Mouse (Mus musculus): Measurements from ENCODE around the gene Ccdc88c.
A peak's percentile ranks its signal among the peaks of the same experiment; 100 is the strongest.

Gene Ccdc88c

GRCm38 (mm10) chr12:100931653-100932052 lies 97.2 kb downstream of the Ccdc88c start:
- DNase-seq (ENCODE audit: low spot score in 2 of 2), result no peak

GRCm38 (mm10) chr12:100928286-100928685 lies 100.6 kb downstream of the Ccdc88c start:
- DNase-seq (ENCODE audit: low spot score in 2 of 2), result no peak

DNA sequence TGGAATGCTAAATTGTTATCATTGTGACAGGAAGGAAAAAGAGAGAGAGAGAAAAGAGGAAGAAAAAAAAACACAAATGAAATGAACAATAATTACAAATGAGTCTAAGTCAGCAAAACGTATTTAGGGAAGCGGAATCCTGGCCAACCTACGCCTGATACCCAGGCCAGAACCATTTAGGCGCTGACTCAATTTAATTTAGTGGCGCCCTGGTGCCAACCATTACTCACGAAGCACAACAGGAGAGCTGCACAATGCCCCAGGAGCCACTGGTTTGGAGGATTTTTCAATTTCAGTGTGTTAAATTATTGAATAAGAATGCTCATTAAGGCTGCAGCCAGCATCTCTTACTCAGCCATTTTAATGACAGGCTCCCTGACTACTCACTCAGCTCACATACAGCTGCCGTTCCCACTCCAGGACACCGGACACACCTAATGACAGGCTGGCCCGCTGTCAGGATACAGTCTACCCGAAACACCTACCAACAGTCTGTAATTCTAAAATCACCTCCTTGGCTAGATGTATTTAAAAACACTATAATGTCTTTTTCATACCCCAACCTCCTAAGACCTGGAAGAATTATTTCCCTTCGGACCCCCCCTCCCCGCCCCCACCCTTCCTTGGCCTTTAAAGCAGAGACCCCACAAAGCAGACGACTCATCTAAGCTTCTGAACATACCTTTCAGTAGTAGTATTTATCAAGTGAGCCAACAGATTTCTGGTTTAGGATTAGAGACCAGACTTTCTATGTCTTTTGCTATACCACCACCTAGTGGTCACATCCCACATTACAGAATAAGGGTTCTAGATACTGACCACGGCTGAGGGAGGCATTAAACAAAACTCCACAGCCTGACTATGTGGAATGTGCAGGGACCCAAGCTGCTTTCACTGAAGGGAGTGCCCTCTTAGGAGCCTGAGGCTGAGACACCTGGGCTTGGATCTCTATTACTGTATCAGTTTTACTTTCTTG lies 102.9 kb downstream of the Ccdc88c start:
- peak in 1 of 2 experiments; percentile 38 for DNase-seq (ENCODE audit: low spot score in 2 of 2)

- DNase-seq (ENCODE audit: low spot score in 2 of 2), result no peak
These were observed 104.1 kb downstream of the Ccdc88c start for GRCm38 (mm10) chr12:100924646-100925339.

DNA sequence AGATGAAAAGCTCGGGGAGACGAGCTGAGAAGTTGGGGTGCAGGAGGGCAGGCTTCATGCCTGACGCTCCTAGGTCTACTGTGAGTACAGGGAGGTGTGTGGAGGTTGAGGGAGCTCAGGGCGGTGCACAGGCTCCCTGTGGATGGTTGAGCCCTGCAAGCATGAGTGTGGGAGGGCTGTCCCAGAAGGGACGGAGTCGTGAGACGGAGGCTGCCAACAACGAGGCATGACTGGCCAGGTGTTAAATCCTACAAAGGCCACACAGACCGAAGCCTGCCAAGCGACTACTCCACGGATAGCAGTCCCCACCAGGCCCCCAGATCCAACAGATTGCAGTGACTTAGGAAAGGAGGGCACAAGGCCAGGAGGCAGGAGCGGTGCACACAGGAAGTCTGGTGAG lies 118.1 kb downstream of the Ccdc88c start:
- DNase-seq (ENCODE audit: low spot score in 2 of 2), result peak in 1 of 2 experiments; percentile 21

GRCm38 (mm10) chr12:100909765-100910164 lies 119.1 kb downstream of the Ccdc88c start:
- no peak for DNase-seq (ENCODE audit: low spot score in 2 of 2)

GRCm38 (mm10) chr12:100908298-100909034 lies 120.4 kb downstream of the Ccdc88c start:
- DNase-seq (ENCODE audit: low spot score in 2 of 2), result no peak

DNA sequence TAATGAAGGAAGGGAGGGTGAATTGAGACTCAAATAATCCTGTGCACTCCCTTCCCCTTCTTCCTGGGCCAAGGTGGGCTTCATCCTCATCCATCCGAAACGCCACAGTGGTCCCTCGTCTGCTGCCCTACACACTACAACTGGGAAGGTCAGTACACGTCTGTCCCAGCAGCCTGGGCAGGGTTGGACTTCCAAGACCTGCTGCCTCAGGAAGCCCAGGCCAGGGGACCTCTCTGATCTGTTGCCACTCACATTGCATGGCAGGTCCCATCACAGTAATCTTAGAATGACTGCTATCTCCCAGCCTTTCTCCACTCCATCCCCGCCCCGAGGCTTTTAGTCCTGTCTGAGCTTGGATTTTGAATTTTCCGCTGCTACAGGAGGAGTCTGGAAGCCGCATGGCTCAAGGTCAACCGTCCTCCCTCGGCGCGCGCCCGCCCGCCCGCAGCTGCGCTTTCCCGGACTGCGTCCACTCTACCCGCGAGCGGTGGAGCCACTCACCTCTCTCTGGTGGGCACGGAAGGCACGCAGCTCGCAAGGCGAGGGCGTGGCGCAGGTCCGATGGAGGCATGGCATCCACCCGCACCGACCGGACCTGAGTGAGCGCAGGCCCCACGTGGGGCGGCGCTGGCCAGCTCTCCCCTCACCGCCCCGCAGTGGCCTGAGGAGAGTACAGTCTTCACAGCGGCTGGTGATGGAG lies 121.1 kb downstream of the Ccdc88c start, which contains the start of gene Gpr68:
Gene Gpr68, minus strand, starts transcription at position 601 of the 700 bp plus-strand sequence.
- DNase-seq (ENCODE audit: low spot score in 2 of 2), result no peak

- no peak for DNase-seq (ENCODE audit: low spot score in 2 of 2)
These were observed 122.0 kb downstream of the Ccdc88c start for GRCm38 (mm10) chr12:100906861-100907260.

DNA sequence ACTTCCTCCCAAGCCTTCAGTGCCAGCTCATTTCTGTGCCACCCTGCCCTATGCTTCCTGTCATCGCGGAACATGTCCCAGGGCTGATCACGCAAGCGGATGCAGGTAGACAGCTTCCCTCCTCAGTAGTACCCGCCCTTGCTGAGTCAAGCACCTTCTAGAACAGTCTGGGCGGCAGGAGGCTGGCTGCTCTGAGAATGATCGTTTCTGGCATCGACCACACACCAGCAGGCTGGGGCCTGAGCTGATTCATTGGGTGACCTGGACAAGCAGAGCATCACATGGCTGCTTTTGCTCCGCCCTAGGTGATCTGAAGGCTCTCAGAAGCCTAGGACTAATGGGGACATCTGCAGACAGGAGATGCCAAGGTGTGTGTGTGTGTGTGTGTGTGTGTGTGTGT lies 125.1 kb downstream of the Ccdc88c start:
- no peak for DNase-seq (ENCODE audit: low spot score in 2 of 2)

GRCm38 (mm10) chr12:100901386-100901785 lies 127.5 kb downstream of the Ccdc88c start:
- no peak for DNase-seq (ENCODE audit: low spot score in 2 of 2)

- no peak for DNase-seq (ENCODE audit: low spot score in 2 of 2)
These were observed 128.0 kb downstream of the Ccdc88c start for GRCm38 (mm10) chr12:100900901-100901300.

- DNase-seq (ENCODE audit: low spot score in 2 of 2), result no peak
These were observed 129.7 kb downstream of the Ccdc88c start for GRCm38 (mm10) chr12:100899111-100899640.

DNA sequence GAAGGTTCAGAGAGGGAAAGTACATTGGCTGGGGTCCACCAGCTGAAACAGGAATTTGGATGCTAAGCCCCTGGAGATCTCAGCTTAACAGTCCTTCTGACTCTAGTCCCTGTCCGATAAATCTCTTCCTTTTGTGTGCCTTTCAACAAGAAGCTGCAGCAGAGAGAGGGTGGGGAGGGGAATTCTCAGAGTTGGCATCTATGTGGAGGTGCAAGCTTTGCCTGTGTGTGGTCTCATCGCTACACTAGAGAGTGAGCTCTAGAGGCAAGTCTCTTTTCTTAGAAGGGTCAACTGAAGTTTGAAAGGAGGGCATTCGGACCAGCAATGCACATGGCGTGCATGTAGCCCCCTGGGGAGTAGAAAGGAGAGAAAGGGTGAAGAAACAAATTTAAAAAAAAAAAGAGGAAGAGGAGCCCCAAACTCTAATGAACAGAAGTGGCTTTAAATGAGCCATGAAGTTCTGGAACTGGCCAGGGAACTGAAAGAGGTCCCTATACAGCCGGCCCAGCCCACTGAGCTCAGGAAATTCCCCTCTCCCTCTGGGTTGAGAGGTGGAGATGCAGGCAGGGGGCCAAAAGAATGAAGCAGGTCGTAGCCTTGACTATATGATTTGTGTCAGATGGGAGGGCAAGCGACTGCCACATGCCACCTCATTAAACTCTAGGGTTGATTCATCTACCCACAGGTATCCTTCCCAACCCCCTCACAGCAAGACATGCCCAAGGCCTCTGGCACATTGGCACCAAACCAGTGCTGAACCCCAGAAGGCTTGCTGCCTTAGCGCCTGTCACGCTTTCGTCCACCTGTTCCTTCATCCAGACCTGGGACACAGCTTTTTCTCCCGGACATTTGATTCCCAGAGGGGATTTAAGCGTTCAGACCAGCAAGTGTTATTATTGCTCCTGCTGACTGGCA lies 130.9 kb downstream of the Ccdc88c start:
- no peak for DNase-seq (ENCODE audit: low spot score in 2 of 2)

GRCm38 (mm10) chr12:100896661-100897060 lies 132.2 kb downstream of the Ccdc88c start:
- no peak for DNase-seq (ENCODE audit: low spot score in 2 of 2)

GRCm38 (mm10) chr12:100895504-100895903 lies 133.4 kb downstream of the Ccdc88c start:
- DNase-seq (ENCODE audit: low spot score in 2 of 2), result no peak

DNA sequence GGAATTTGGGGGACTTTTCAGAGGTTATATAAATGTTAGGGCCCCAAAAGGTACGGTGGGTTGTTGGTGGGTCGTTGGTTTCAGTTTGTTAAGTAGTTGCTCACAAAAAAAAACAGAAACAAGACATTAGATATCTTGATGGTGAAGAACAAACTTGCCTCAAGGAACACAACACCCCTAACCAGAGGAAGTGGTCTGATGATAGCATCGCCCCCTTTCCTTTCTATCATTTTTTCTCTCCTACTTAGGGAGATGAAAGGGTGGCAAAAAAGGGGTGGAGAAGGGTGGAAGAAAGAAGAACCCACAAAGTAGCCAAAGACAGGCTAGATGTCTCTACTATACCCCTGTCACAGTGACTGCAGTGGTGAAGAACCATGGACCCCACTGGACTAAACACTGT lies 138.3 kb downstream of the Ccdc88c start:
- no peak for DNase-seq (ENCODE audit: low spot score in 2 of 2)

DNA sequence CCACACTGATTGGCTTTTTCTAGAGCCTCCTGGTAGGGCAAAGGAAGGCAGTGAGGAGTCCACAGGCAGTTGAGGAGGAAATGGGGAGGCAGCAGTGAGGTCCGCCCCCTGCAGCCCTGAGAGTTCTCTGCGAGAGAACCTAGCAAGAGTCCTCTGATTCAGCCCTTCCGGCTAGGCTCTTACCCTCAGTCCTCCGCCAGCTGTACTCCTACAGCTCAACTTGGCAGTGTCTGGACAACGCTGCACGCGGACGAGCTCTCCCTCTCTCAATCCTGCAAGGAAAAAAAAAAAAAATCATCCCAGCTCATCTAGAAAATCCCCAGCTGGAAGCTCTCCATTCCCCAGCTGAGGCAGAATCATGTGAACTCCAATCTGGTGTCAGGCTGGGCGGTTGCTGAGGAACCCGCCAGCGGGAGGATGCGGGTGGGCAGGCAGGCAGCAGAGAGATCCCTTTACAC lies 141.0 kb downstream of the Ccdc88c start:
- DNase-seq (ENCODE audit: low spot score in 2 of 2), result peak; percentile 45 to 63

GRCm38 (mm10) chr12:100886877-100887276 lies 142.0 kb downstream of the Ccdc88c start:
- DNase-seq (ENCODE audit: low spot score in 2 of 2), result no peak

DNA sequence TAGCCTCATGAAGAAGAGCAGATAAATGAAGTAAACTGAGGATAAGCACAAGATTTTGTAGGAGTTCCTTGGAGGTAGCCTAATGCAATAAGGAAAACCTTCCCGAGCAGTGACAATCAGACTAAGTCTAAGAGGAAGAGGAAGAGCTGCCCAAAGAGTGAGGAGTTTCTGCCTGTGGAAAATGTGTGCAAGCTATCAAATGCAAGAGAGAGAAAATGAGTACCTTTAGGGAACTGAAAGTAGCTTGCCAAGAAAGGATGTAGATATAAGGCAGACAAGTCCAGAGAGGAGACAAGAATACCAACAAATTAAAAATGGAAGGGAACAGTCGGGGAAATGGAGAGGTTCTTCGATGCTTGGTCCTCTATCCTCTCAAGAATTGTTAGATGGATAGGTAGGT lies 143.3 kb downstream of the Ccdc88c start:
- no peak for DNase-seq (ENCODE audit: low spot score in 2 of 2)

Data from frontal cortex, postnatal 10 days (tissue).